Mouse (Mus musculus): ENCODE data around the gene Naa38.
"Not testable (repeated sequence)": the region's sequence is repeated elsewhere in the genome, so short reads cannot be mapped to it uniquely, and the experiment has no call there.

Gene Naa38

GRCm38 (mm10) chr11:69373223-69373965, 21.9 kb upstream of the Naa38 start:
- DNase-seq (ENCODE audit: low spot score in 2 of 2): no peak

- DNase-seq (ENCODE audit: low spot score in 2 of 2): no peak
Measured at GRCm38 (mm10) chr11:69375646-69376045, 19.6 kb upstream of the Naa38 start.

- no peak for DNase-seq (ENCODE audit: low spot score in 2 of 2)
Measured at GRCm38 (mm10) chr11:69377766-69378165, 17.5 kb upstream of the Naa38 start.

- no peak for DNase-seq (ENCODE audit: low spot score in 2 of 2)
Measured at GRCm38 (mm10) chr11:69379600-69379999, 15.7 kb upstream of the Naa38 start.

- DNase-seq (ENCODE audit: low spot score in 2 of 2): no peak
Measured at GRCm38 (mm10) chr11:69381356-69381755, 13.9 kb upstream of the Naa38 start.

GRCm38 (mm10) chr11:69382478-69383105, 12.7 kb upstream of the Naa38 start:
- DNase-seq (ENCODE audit: low spot score in 2 of 2): no peak

GRCm38 (mm10) chr11:69384979-69385378, 10.3 kb upstream of the Naa38 start:
- no peak for DNase-seq (ENCODE audit: low spot score in 2 of 2)

- no peak for DNase-seq (ENCODE audit: low spot score in 2 of 2)
Measured at GRCm38 (mm10) chr11:69386758-69387157, 8.5 kb upstream of the Naa38 start.

- no peak for DNase-seq (ENCODE audit: low spot score in 2 of 2)
Measured at GRCm38 (mm10) chr11:69388680-69389079, 6.6 kb upstream of the Naa38 start.

- no peak for DNase-seq (ENCODE audit: low spot score in 2 of 2)
Measured at GRCm38 (mm10) chr11:69389531-69390399, 5.5 kb upstream of the Naa38 start.

- DNase-seq (ENCODE audit: low spot score in 2 of 2): no peak
Measured at GRCm38 (mm10) chr11:69390400-69391034, 4.8 kb upstream of the Naa38 start.

GRCm38 (mm10) chr11:69394591-69395167, 608 bp upstream of the Naa38 start:
- DNase-seq (ENCODE audit: low spot score in 2 of 2): not testable (repeated sequence)

GRCm38 (mm10) chr11:69395634-69396373, 517 bp downstream of the Naa38 start:
- DNase-seq (ENCODE audit: low spot score in 2 of 2): peak; percentile 94 to 97

GRCm38 (mm10) chr11:69396772-69397171, 1.5 kb downstream of the Naa38 start:
- no peak for DNase-seq (ENCODE audit: low spot score in 2 of 2)

GRCm38 (mm10) chr11:69397581-69398057, 2.3 kb downstream of the Naa38 start:
- no peak for DNase-seq (ENCODE audit: low spot score in 2 of 2)

- DNase-seq (ENCODE audit: low spot score in 2 of 2): no peak
Measured at GRCm38 (mm10) chr11:69398059-69398458, 2.8 kb downstream of the Naa38 start, which contains the start of gene Tmem88. TSS of gene Tmem88 (minus strand) at chr11:69398234.

GRCm38 (mm10) chr11:69398486-69399200, 3.4 kb downstream of the Naa38 start:
- DNase-seq (ENCODE audit: low spot score in 2 of 2): no peak

- DNase-seq (ENCODE audit: low spot score in 2 of 2): no peak
Measured at GRCm38 (mm10) chr11:69399201-69400082, 4.2 kb downstream of the Naa38 start.
